8 mouse cellular contexts compared by ENCODE assay signal in genomic region chr11:51855818-51856615, GRCm38 (mm10). TPM values are rescaled to one million over a fixed set of nuclear protein-coding genes. Genes with fewer than 3 reads are reported as not detected.
DNase-seq lines count a peak whose midpoint lies in the region; ATAC-seq and TF ChIP-seq lines count a peak whose summit lies in the region.

No protein-coding gene starts in this region.

- H3K79me3 ChIP-seq in C2C12 (ENCODE audit: low read depth), result peaks cover 17% of the 10 kb centered on the region

- H3K27me3 ChIP-seq in C2C12 (ENCODE audit: control insufficient read depth, insufficient read depth, insufficient read length), result no peaks in the 10 kb centered on the region
- H3K27me3 ChIP-seq in erythroblast, embryonic 14.5 days (ENCODE audit: control insufficient read depth), result peaks cover 51% of the 10 kb centered on the region
- peaks cover 26% of the 10 kb centered on the region for H3K27me3 ChIP-seq in heart, embryonic 13.5 days (replicated peaks)
- peaks cover 16% of the 10 kb centered on the region for H3K27me3 ChIP-seq in liver, embryonic 11.5 days (replicated peaks; ENCODE audit: control insufficient read depth, insufficient read depth, low read length)
- no peaks in the 10 kb centered on the region for H3K27me3 ChIP-seq in myocyte (ENCODE audit: control insufficient read depth, insufficient read depth, insufficient read length)
- no peaks in the 10 kb centered on the region for H3K27me3 ChIP-seq in splenic B cell, adult 2 months (ENCODE audit: control insufficient read depth, insufficient read depth, low read length, poor library complexity, severe bottlenecking)

- H3K4me2 ChIP-seq in heart, embryonic 13.5 days, result peak overlapping the region; percentile 99
- peak overlapping the region; percentile 92 for H3K4me2 ChIP-seq in liver, embryonic 11.5 days
- peak overlapping the region; percentile 83 for H3K4me2 ChIP-seq in myocyte (ENCODE audit: low read depth)

- TF ChIP-seq POLR2A in bone marrow, adult 2 months (IDR thresholded peaks at IDR 0.05; ENCODE audit: borderline replicate concordance, control insufficient read depth, low read depth, low read length), result peak; percentile 40; the same call in 1 of the 2 replicates
- TF ChIP-seq POLR2A in myocyte (IDR thresholded peaks at IDR 0.05; ENCODE audit: insufficient read length, low read depth), result peak; percentile 22

- H3ac ChIP-seq in C2C12 (ENCODE audit: control insufficient read depth, insufficient read length, low read depth) (peak overlapping the region; percentile 69), myocyte (ENCODE audit: control insufficient read depth, insufficient read length) (peak overlapping the region; percentile 12)

- no peaks in the 10 kb centered on the region for H3K4me1 ChIP-seq in bone marrow, adult 2 months (ENCODE audit: control insufficient read depth, insufficient read depth, low read length)
- peaks cover 45% of the 10 kb centered on the region for H3K4me1 ChIP-seq in erythroblast, embryonic 14.5 days (ENCODE audit: control insufficient read depth)
- peaks cover 31% of the 10 kb centered on the region for H3K4me1 ChIP-seq in heart, embryonic 13.5 days
- H3K4me1 ChIP-seq in liver, embryonic 11.5 days (replicated peaks; ENCODE audit: control insufficient read depth, insufficient read depth, low read length), result peaks cover 11% of the 10 kb centered on the region

- WGBS in bone marrow, adult 2 months, result under 1% methylated on average over 45 of the region's 47 CpGs
- WGBS in heart, embryonic 13.5 days, result 1% methylated on average over 46 of the region's 47 CpGs
- WGBS in liver, embryonic 11.5 days, result under 1% methylated on average over 45 of the region's 47 CpGs

- H3K79me2 ChIP-seq in C2C12 (ENCODE audit: control insufficient read depth, insufficient read depth), result peaks cover 45% of the 10 kb centered on the region
- no peaks in the 10 kb centered on the region for H3K79me2 ChIP-seq in myocyte (ENCODE audit: control insufficient read depth, insufficient read depth)

- no peaks in the 10 kb centered on the region; the same call in 1 of the 2 replicates for H3K9me3 ChIP-seq in erythroblast, embryonic 14.5 days (ENCODE audit: control insufficient read depth, low read length)
- H3K9me3 ChIP-seq in heart, embryonic 13.5 days, result no peaks in the 10 kb centered on the region
- H3K9me3 ChIP-seq in liver, embryonic 11.5 days (ENCODE audit: control insufficient read depth, low read length), result no peaks in the 10 kb centered on the region

- H3K27ac ChIP-seq in bone marrow, adult 2 months (ENCODE audit: control insufficient read depth, insufficient read depth, low read depth, low read length, poor library complexity), result peak overlapping the region; percentile 97
- H3K27ac ChIP-seq in heart, embryonic 13.5 days (replicated peaks), result peak overlapping the region; percentile 84
- peak overlapping the region; percentile 53 for H3K27ac ChIP-seq in liver, embryonic 11.5 days (ENCODE audit: low read depth, low read length)

- H3K4me3 ChIP-seq in C2C12 (ENCODE audit: insufficient read depth, poor library complexity, severe bottlenecking), result peak overlapping the region; percentile 65
- H3K4me3 ChIP-seq in bone marrow, adult 2 months (replicated peaks; ENCODE audit: control insufficient read depth, low read depth, low read length), result peak overlapping the region; percentile 96
- H3K4me3 ChIP-seq in erythroblast, embryonic 14.5 days (replicated peaks), result peak overlapping the region; percentile 82
- H3K4me3 ChIP-seq in heart, embryonic 13.5 days, result peak overlapping the region; percentile 69
- peak overlapping the region; percentile 66 for H3K4me3 ChIP-seq in liver, embryonic 11.5 days (ENCODE audit: low read depth, low read length)
- H3K4me3 ChIP-seq in myocyte, result peak overlapping the region; percentile 60

- peak overlapping the region; percentile 85 for H3K9ac ChIP-seq in heart, embryonic 13.5 days
- H3K9ac ChIP-seq in liver, embryonic 11.5 days (ENCODE audit: low read depth, low read length), result peak overlapping the region; percentile 72

- no peaks in the 10 kb centered on the region for H3K36me3 ChIP-seq in C2C12 (ENCODE audit: control insufficient read depth, insufficient read depth)
- H3K36me3 ChIP-seq in erythroblast, embryonic 14.5 days (ENCODE audit: control insufficient read depth), result no peaks in the 10 kb centered on the region
- no peaks in the 10 kb centered on the region for H3K36me3 ChIP-seq in heart, embryonic 13.5 days
- H3K36me3 ChIP-seq in liver, embryonic 11.5 days (ENCODE audit: control insufficient read depth, insufficient read depth, low read length), result no peaks in the 10 kb centered on the region
- no peaks in the 10 kb centered on the region for H3K36me3 ChIP-seq in myocyte (ENCODE audit: control insufficient read depth, insufficient read depth)
- H3K36me3 ChIP-seq in splenic B cell, adult 2 months (ENCODE audit: control insufficient read depth, insufficient read depth, low read length, poor library complexity, severe bottlenecking), result no peaks in the 10 kb centered on the region

- ATAC-seq in heart, embryonic 13.5 days (ENCODE audit: extremely low read depth, insufficient number of reproducible peaks, low FRiP score, low TSS enrichment), result peak; percentile 20; the same call in 1 of the 2 replicates
- peak; percentile 67 for ATAC-seq in liver, embryonic 11.5 days (replicated peaks; ENCODE audit: low FRiP score)

- TF ChIP-seq CTCF in C2C12 (IDR thresholded peaks at IDR 0.05; ENCODE audit: control insufficient read depth, insufficient read depth, insufficient read length), result peak; percentile 36
- peak; percentile 26; the same call in 1 of the 2 replicates for TF ChIP-seq CTCF in bone marrow, adult 2 months (IDR thresholded peaks at IDR 0.05; ENCODE audit: control insufficient read depth, insufficient read depth, low read length)

- DNase-seq in kidney, postnatal 10 days, result peak; percentile 85
- DNase-seq in liver, embryonic 11.5 days (ENCODE audit: low spot score), result peak; percentile 83
- peak; percentile 76 for DNase-seq in splenic B cell, adult 2 months (ENCODE audit: low read depth, low spot score)

TF ChIP-seq in C2C12, 6 proteins besides CTCF, POLR2A, EP300 and RAD21:
- no peak for TF ChIP-seq MYOG (IDR thresholded peaks at IDR 0.05; ENCODE audit: control insufficient read depth, extremely low read depth, insufficient read length)
- no peak for TF ChIP-seq FOSL1 (IDR thresholded peaks at IDR 0.05; ENCODE audit: insufficient read depth, low read length, poor library complexity, severe bottlenecking)
- TF ChIP-seq MAX (IDR thresholded peaks at IDR 0.05), result no peak
- TF ChIP-seq CEBPB (IDR thresholded peaks at IDR 0.05; ENCODE audit: low read depth), result no peak
- no peak for TF ChIP-seq MYOD1 (IDR thresholded peaks at IDR 0.05; ENCODE audit: control insufficient read depth, insufficient read length, low read depth)
- TF ChIP-seq USF1 (IDR thresholded peaks at IDR 0.05; ENCODE audit: low read depth), result no peak
TF ChIP-seq in C2C12: peak in this region for 0.

TF ChIP-seq in myocyte, 11 proteins besides CTCF, POLR2A, EP300 and RAD21:
- no peak for TF ChIP-seq POLR2AphosphoS2 (IDR thresholded peaks at IDR 0.05; ENCODE audit: insufficient read length, low read depth)
- peak in 1 of 3 experiments; percentile 9 for TF ChIP-seq MYOG (IDR thresholded peaks at IDR 0.05; ENCODE audit: control insufficient read depth in 1 of 3, insufficient read depth in 1 of 3, insufficient read length in 2 of 3, low read depth in 2 of 3)
- TF ChIP-seq MYOD1 (IDR thresholded peaks at IDR 0.05; ENCODE audit: control insufficient read depth in 1 of 3, insufficient read length in 2 of 3, low read depth in 2 of 3), result no peak

RNA-seq across cellular contexts. Expression of gene Jade2, which starts 1.4 kb away (rescaled TPM):
- polyA plus RNA-seq in C2C12 (2012; fragmentation: generic; extraction: Trizol), result 4.0 TPM
- 5.5 and 5.9 TPM in 2 replicates for polyA plus RNA-seq in bone marrow, adult 2 months (2011; ENCODE audit: insufficient read depth, insufficient read length, low replicate concordance, missing spikeins)
- 0.18 and 0.19 TPM in 2 replicates for polyA plus RNA-seq in erythroblast, embryonic 14.5 days (2012)
- 0.60 and 0.78 TPM in 2 replicates for polyA plus RNA-seq in heart, embryonic 13.5 days (2015; fragmentation: Nextera tagmentation; extraction: Ambion mirVana)
- 0.59 and 1.2 TPM in 2 replicates for polyA plus RNA-seq in liver, embryonic 11.5 days (2014; fragmentation: Nextera tagmentation; extraction: Ambion mirVana)
- polyA plus RNA-seq in myocyte (2012; fragmentation: generic; extraction: Trizol), result 2.6 TPM

Comparison
In these comparisons a context has a peak if more than half of its experiments do, and no peak if none do; other contexts are left out.
1. Peak in every context shown above with its lines: DNase-seq, ATAC-seq, H3K4me3 ChIP-seq and H3K27ac ChIP-seq.